Mouse (Mus musculus): ENCODE results near the gene Ugt1a9. TPM values are rescaled to one million over a fixed set of nuclear protein-coding genes. Genes with fewer than 3 reads are reported as not detected.

Gene Ugt1a9
- polyA plus RNA-seq, 1 experiment, result not detected

DNA sequence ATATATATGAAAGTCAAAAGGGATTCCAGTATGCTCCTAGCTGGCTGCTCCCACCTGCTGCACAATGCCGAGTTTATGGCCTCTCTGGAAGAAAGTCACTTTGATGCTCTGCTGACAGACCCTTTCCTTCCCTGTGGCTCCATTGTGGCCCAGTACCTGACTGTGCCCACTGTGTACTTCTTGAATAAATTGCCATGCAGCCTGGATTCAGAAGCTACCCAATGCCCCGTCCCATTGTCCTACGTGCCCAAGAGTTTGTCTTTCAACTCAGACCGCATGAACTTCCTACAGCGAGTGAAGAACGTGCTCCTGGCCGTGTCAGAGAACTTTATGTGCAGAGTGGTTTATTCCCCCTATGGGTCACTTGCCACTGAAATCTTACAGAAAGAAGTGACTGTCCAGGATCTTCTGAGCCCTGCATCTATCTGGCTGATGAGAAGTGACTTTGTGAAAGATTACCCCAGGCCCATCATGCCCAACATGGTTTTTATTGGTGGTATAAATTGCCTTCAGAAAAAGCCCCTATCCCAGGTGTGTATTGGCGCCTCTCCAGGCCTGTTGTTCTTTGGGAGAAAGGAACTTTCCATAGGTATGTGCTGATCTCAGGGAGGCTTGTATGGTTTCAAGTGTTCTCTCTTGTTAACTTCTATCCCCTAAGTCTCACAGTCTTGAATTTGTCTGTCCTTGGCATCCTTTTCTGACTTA, 141.9 kb downstream of the Ugt1a9 start:
- Histone ChIP-seq H3K4me1 (ENCODE audit: control insufficient read depth, insufficient read depth, low read length) (no peaks in the 10 kb centered on the region), H3K27ac (ENCODE audit: insufficient read depth, low read depth, low read length) (no peak overlapping the region), H3K4me3 (ENCODE audit: insufficient read depth, low read length) (no peak overlapping the region)
- TF ChIP-seq POLR2A (IDR thresholded peaks at IDR 0.05; ENCODE audit: borderline replicate concordance, low read depth, low read length), result no peak
- TF ChIP-seq CTCF (IDR thresholded peaks at IDR 0.05; ENCODE audit: low read depth, low read length), result no peak

GRCm38 (mm10) chr1:88213061-88213460, 142.5 kb downstream of the Ugt1a9 start:
- Histone ChIP-seq H3K4me1 (ENCODE audit: control insufficient read depth, insufficient read depth, low read length) (no peaks in the 10 kb centered on the region), H3K4me3 (ENCODE audit: insufficient read depth, low read length) (no peak overlapping the region)
- TF ChIP-seq CTCF (IDR thresholded peaks at IDR 0.05; ENCODE audit: low read depth, low read length) (no peak), POLR2A (IDR thresholded peaks at IDR 0.05; ENCODE audit: borderline replicate concordance, low read depth, low read length) (no peak)

DNA sequence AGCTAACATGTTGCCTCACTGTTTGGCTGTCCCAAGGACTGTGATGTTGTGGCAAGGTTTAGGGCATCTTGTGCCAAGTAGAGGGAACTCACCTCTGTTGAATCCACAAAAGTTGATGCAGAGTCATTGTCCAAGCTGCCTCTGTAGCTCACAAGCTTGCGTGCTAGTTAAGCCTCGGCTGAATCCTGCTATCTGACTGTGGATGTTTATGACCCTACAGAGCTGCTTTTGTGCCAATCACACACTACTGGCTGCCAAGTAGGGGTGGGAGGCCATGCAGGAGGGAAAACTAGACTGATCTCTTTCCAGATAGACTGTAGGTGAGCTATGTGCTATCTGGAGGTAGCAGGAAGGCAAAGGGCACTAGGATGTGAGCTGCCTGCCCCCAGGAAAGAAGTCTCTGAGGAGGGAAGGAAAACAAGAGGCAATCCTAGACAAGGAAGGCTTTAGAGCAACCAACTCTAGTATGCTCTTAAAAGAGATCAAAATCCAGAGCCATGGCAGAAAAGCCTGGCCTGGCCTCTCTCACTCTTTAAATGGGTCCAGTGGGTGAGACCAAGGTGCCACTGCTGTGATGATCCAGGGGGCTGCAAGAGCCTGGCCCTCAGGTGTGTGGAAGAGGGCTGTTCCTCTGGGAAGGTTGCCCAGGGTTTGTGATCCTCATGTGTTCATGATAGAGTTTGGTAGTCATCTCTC, 143.3 kb downstream of the Ugt1a9 start:
- Histone ChIP-seq H3K4me1 (ENCODE audit: control insufficient read depth, insufficient read depth, low read length) (no peaks in the 10 kb centered on the region), H3K4me3 (ENCODE audit: insufficient read depth, low read length) (no peak overlapping the region), H3K27ac (ENCODE audit: insufficient read depth, low read depth, low read length) (no peak overlapping the region)
- no peak for TF ChIP-seq POLR2A (IDR thresholded peaks at IDR 0.05; ENCODE audit: borderline replicate concordance, low read depth, low read length)
- no peak for TF ChIP-seq CTCF (IDR thresholded peaks at IDR 0.05; ENCODE audit: low read depth, low read length)

More at GRCm38 (mm10) chr1:88213061-88213460, 142.5 kb downstream of the Ugt1a9 start:
- H3K27ac ChIP-seq (ENCODE audit: insufficient read depth, low read depth, low read length), result no peak overlapping the region

DNA sequence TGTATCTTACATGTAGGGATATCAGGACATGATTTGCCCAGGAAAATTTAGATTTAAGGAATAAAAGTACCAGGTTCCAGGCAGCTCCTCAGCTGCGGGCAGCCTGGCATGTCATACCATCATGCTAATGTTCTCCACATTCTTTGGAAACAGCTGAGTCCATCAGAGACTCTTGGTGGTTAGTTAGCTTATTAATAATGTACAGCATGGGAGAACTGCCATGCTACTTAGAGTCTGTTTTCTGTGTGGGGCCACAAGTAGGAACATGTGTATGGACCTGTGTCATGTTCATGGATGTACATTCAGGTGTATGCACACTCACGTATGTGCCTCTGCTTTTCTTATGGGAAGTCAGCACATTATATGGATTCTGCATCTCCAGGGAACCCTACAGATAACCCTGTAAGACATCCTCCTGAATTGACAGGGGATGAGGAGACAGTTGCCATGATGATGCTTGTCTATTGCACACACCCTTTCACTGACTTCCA, 143.9 kb downstream of the Ugt1a9 start:
- TF ChIP-seq POLR2A (IDR thresholded peaks at IDR 0.05; ENCODE audit: borderline replicate concordance, low read depth, low read length) (no peak), CTCF (IDR thresholded peaks at IDR 0.05; ENCODE audit: low read depth, low read length) (no peak)
- H3K4me1 ChIP-seq (ENCODE audit: control insufficient read depth, insufficient read depth, low read length), result no peaks in the 10 kb centered on the region
- no peak overlapping the region for H3K4me3 ChIP-seq (ENCODE audit: insufficient read depth, low read length)
- H3K27ac ChIP-seq (ENCODE audit: insufficient read depth, low read depth, low read length), result no peak overlapping the region

GRCm38 (mm10) chr1:88215466-88216380, 145.1 kb downstream of the Ugt1a9 start:
- H3K4me3 ChIP-seq (ENCODE audit: insufficient read depth, low read length), result no peak overlapping the region
- TF ChIP-seq CTCF (IDR thresholded peaks at IDR 0.05; ENCODE audit: low read depth, low read length), result no peak
- no peak for TF ChIP-seq POLR2A (IDR thresholded peaks at IDR 0.05; ENCODE audit: borderline replicate concordance, low read depth, low read length)

GRCm38 (mm10) chr1:88216551-88216950, 146.0 kb downstream of the Ugt1a9 start:
- TF ChIP-seq POLR2A (IDR thresholded peaks at IDR 0.05; ENCODE audit: borderline replicate concordance, low read depth, low read length) (no peak), CTCF (IDR thresholded peaks at IDR 0.05; ENCODE audit: low read depth, low read length) (no peak)

More at GRCm38 (mm10) chr1:88215466-88216380, 145.1 kb downstream of the Ugt1a9 start:
- no peak overlapping the region for H3K27ac ChIP-seq (ENCODE audit: insufficient read depth, low read depth, low read length)
- no peaks in the 10 kb centered on the region for H3K4me1 ChIP-seq (ENCODE audit: control insufficient read depth, insufficient read depth, low read length)

GRCm38 (mm10) chr1:88217144-88217543, 146.5 kb downstream of the Ugt1a9 start:
- Histone ChIP-seq H3K4me3 (ENCODE audit: insufficient read depth, low read length) (no peak overlapping the region), H3K27ac (ENCODE audit: insufficient read depth, low read depth, low read length) (no peak overlapping the region), H3K4me1 (ENCODE audit: control insufficient read depth, insufficient read depth, low read length) (no peaks in the 10 kb centered on the region)
- no peak for TF ChIP-seq CTCF (IDR thresholded peaks at IDR 0.05; ENCODE audit: low read depth, low read length)
- TF ChIP-seq POLR2A (IDR thresholded peaks at IDR 0.05; ENCODE audit: borderline replicate concordance, low read depth, low read length), result no peak

More at GRCm38 (mm10) chr1:88216551-88216950, 146.0 kb downstream of the Ugt1a9 start:
- Histone ChIP-seq H3K4me3 (ENCODE audit: insufficient read depth, low read length) (no peak overlapping the region), H3K27ac (ENCODE audit: insufficient read depth, low read depth, low read length) (no peak overlapping the region), H3K4me1 (ENCODE audit: control insufficient read depth, insufficient read depth, low read length) (no peaks in the 10 kb centered on the region)

- no peak overlapping the region for H3K27ac ChIP-seq (ENCODE audit: insufficient read depth, low read depth, low read length)
- no peaks in the 10 kb centered on the region for H3K4me1 ChIP-seq (ENCODE audit: control insufficient read depth, insufficient read depth, low read length)
- TF ChIP-seq POLR2A (IDR thresholded peaks at IDR 0.05; ENCODE audit: borderline replicate concordance, low read depth, low read length), result no peak
- TF ChIP-seq CTCF (IDR thresholded peaks at IDR 0.05; ENCODE audit: low read depth, low read length), result no peak
- no peak overlapping the region for H3K4me3 ChIP-seq (ENCODE audit: insufficient read depth, low read length)
These were observed 147.0 kb downstream of the Ugt1a9 start for GRCm38 (mm10) chr1:88217576-88217975.

DNA sequence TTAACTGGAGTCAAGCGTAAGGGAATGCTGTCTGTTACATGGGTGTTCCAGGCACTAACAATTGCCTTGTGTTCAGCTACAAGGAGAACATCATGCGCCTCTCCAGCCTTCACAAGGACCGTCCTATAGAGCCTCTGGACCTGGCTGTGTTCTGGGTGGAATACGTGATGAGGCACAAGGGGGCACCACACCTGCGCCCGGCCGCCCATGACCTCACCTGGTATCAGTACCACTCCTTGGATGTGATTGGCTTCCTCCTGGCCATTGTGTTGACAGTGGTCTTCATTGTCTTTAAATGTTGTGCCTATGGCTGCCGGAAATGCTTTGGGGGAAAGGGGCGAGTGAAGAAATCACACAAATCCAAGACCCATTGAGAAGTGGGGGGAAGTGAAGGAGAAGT, 147.5 kb downstream of the Ugt1a9 start:
- H3K4me1 ChIP-seq (ENCODE audit: control insufficient read depth, insufficient read depth, low read length), result no peaks in the 10 kb centered on the region
- TF ChIP-seq POLR2A (IDR thresholded peaks at IDR 0.05; ENCODE audit: borderline replicate concordance, low read depth, low read length) (no peak), CTCF (IDR thresholded peaks at IDR 0.05; ENCODE audit: low read depth, low read length) (no peak)
- no peak overlapping the region for H3K4me3 ChIP-seq (ENCODE audit: insufficient read depth, low read length)
- no peak overlapping the region for H3K27ac ChIP-seq (ENCODE audit: insufficient read depth, low read depth, low read length)
